Mouse (Mus musculus): ENCODE measurements around the gene Smap1. TPM values are rescaled to one million over a fixed set of nuclear protein-coding genes. Genes with fewer than 3 reads are reported as not detected.

Gene Smap1
- total RNA-seq, 2 experiments from 2014 or later: 72.0 to 72.7 TPM

- DNase-seq: no peak
Observed at GRCm38 (mm10) chr1:23834819-23835218, 87.3 kb downstream of the Smap1 start.

- no peak for DNase-seq
Observed at GRCm38 (mm10) chr1:23834246-23834645, 87.9 kb downstream of the Smap1 start.

GRCm38 (mm10) chr1:23826887-23827758 is 95.0 kb downstream of the Smap1 start:
- DNase-seq: peak; percentile 60

GRCm38 (mm10) chr1:23821615-23822014 is 100.5 kb downstream of the Smap1 start:
- no peak for DNase-seq

GRCm38 (mm10) chr1:23798306-23798705 is 123.8 kb downstream of the Smap1 start:
- DNase-seq: no peak

Other genes with a start within 250 kb of the Smap1 start
- gene B3gat2, start 160.6 kb downstream of the Smap1 start, total RNA-seq (2021): not detected
- 10 to 100 TPM; 62.3 to 75.4 TPM for gene Sdhaf4, start 83.3 kb upstream of the Smap1 start, total RNA-seq (2021)
- 10 to 100 TPM; 18.4 to 23.8 TPM for gene Fam135a, start 178.0 kb upstream of the Smap1 start, total RNA-seq (2021)

All from adrenal gland, postnatal 10 days (tissue).